Mouse (Mus musculus) telencephalon, adult 2 months (tissue): ENCODE data around the gene Ccdc84.
"Not testable (repeated sequence)": the region's sequence is repeated elsewhere in the genome, so short reads cannot be mapped to it uniquely, and the experiment has no call there.

ENCODE experiments used
- DNase-seq: peaks from one replicate; pipeline ENCODE4 v3.0.0-alpha.2; 2011; ENCODE audit warnings: low read depth, low spot score

Gene Ccdc84

GRCm38 (mm10) chr9:44361931-44362330 lies 56.4 kb downstream of the Ccdc84 start:
- DNase-seq = not testable (repeated sequence)

GRCm38 (mm10) chr9:44361190-44361917 lies 57.0 kb downstream of the Ccdc84 start, which contains the start of gene Vps11:
Vps11 (minus strand) TSS chr9:44361670.
- peak; percentile 91 for DNase-seq
